Mouse (Mus musculus): Measurements from ENCODE around the gene Man1a.
A peak's percentile ranks its signal among the peaks of the same experiment; 100 is the strongest.

The Man1a gene

GRCm38 (mm10) chr10:54013143-54013791 is 63.1 kb downstream of the Man1a start:
- DNase-seq (ENCODE audit: low read depth) = no peak

- DNase-seq (ENCODE audit: low read depth) = no peak
Observed at GRCm38 (mm10) chr10:54009154-54009553, 67.3 kb downstream of the Man1a start.

GRCm38 (mm10) chr10:54006868-54007267 is 69.5 kb downstream of the Man1a start:
- DNase-seq (ENCODE audit: low read depth) = no peak

GRCm38 (mm10) chr10:54005847-54006246 is 70.6 kb downstream of the Man1a start:
- no peak for DNase-seq (ENCODE audit: low read depth)

- DNase-seq (ENCODE audit: low read depth) = no peak
Observed at GRCm38 (mm10) chr10:54002936-54003335, 73.5 kb downstream of the Man1a start.

DNA sequence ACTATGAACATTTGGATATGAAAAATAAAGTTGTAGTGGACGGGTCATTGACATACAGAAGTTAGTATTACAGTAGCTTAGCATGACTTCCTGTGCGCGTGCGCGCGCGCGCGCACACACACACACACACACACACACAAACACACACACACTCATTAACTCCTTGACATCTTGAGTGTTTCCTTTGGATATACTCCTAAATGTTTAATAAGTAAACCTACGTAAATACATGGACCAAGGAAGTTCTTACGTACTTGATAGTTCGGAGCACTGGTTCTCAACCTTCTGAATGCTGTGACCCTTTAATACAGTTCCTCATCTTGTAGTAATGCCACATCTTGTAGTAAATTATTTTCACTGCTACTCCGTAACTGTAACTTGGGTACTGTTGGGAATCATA is 79.1 kb downstream of the Man1a start:
- no peak for DNase-seq (ENCODE audit: low read depth)

DNA sequence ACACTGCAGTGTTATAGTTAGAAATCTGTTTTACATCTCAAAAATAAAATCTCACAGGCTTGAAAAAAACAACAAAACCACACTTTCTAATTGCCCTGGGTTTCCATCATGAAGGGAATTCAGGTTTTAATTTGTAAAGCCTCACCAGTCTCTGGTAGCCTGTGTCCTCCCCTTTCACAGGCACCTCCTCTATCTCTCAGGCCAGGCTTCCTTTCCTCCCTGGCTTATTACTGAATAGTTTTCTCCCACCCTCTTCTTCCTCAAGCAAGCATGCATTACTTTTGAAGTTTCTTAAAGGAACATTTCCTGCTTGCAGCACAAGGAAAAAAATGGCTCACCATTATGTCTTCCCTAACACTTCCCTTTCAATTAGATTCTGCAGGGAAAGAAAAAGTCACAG is 80.2 kb downstream of the Man1a start:
- no peak for DNase-seq (ENCODE audit: low read depth)

GRCm38 (mm10) chr10:53994591-53994990 is 81.8 kb downstream of the Man1a start:
- no peak for DNase-seq (ENCODE audit: low read depth)

DNA sequence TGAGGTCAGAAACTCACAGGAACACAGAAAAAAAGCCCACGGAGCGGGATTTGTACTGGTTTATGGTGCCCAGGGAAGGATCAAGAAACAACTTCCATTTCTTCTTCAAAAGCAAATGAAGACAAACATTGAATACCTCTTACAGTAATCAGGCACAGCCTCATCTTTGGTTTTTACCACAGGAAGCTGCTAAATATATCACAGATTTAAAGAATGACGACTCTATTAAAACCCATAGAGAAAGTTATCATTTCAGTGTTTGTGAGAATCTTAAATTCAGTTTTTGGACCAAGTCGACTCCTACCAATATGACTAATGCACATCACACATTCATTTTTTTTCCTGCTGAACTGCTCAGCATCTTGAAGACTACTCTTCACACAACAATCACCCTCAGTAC is 86.0 kb downstream of the Man1a start:
- no peak for DNase-seq (ENCODE audit: low read depth)

DNA sequence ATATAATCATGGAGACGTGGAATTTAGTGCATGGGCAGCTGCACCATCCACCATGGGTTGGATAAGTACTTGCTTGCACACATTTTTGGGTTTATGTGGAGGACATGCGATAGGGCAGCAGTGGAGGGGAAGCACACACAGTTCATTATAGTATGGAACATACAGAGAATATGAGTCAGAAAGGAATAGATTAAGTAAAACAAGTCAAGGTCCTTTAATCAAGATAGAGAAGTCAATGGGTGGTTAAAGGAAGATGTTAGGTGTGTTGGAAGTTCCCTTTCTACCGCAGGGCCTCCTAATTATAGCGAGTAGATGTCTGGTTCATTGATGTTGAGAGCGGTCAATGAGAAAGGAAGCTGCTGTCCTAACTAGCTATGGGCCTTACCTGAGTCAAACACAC is 91.5 kb downstream of the Man1a start:
- no peak for DNase-seq (ENCODE audit: low read depth)

DNA sequence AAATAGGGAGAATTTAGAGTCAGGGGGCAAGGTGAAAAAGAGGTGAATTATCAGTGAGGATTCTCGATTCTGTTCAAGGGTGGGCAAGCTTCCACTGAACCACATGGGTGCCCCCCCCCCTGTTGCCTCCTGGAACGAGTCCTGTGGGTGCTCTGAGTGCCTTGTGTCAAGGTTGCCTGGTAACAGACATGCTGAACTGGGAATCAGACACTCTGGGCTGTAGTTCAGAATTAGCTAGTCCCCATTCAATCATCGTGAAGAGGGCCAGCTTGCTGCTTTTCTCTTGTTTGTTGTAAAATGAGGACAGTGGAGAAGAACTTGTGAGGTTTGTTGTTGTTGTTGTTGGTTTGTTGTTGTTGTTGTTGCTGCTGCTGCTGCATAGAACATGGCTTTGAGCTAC is 92.3 kb downstream of the Man1a start:
- no peak for DNase-seq (ENCODE audit: low read depth)

- DNase-seq (ENCODE audit: low read depth) = no peak
Observed at GRCm38 (mm10) chr10:53978647-53979046, 97.8 kb downstream of the Man1a start.

- no peak for DNase-seq (ENCODE audit: low read depth)
Observed at GRCm38 (mm10) chr10:53974180-53974579, 102.2 kb downstream of the Man1a start.

- DNase-seq (ENCODE audit: low read depth) = no peak
Observed at GRCm38 (mm10) chr10:53959759-53960158, 116.7 kb downstream of the Man1a start.

GRCm38 (mm10) chr10:53941597-53941996 is 134.8 kb downstream of the Man1a start:
- DNase-seq (ENCODE audit: low read depth) = no peak

DNA sequence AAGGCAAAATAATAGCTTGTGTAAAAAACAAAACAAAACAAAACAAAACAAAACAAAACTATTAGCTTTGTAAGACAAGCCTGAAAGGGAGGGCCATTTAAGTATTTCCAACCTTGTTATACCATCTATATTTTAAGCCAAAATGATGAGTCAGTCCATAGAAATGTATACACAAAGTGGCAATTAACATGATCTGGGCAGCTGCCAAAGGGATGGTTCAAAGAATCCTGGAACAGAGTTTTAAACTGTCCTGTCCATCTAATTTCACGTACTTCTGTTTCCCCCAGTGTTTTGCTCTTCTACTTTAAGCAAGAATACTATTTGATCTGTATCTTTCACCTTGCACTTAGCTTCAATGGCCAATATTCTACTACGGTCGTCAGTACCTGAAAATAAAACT is 138.2 kb downstream of the Man1a start:
- no peak for DNase-seq (ENCODE audit: low read depth)

DNA sequence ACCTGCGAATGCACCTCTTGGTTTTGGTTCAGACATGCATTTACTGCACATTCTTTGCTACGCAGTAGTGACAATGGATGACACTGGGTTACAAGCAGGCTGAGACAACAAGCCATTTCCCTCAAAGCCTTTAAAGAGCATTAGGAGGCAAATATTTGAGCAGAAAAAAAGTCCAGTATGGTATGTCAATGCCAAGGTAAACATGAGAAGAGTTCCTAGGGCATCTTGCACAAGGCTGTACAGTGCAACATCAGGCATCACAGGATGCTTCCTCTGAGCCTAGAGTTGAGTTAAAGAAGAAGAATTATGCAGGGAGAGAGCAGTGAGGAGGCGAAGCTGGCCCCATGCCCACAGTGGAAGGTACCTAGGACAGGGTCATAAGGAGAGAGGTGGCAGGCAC is 140.3 kb downstream of the Man1a start:
- no peak for DNase-seq (ENCODE audit: low read depth)

GRCm38 (mm10) chr10:53929722-53930500 is 146.5 kb downstream of the Man1a start:
- no peak for DNase-seq (ENCODE audit: low read depth)

DNA sequence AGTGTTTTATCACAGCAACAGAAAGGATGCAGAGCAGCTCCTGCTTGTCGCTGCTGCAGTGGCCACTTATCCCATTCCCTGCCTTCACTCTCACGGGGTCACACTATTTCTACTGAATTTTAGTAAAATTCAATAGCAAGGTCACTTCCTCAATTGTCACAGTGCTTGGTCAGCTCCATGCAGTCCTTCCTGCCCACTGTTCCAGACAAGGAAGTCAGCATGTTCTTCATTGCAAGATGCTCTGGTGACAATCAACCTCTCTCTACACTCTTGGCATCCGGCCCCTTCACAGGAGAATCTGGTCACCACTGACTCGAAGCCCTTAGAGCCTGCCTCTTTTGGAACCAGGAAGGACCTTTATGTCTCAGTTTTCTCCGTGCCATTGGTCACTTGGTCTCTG is 148.5 kb downstream of the Man1a start:
- DNase-seq (ENCODE audit: low read depth) = peak; percentile 4

DNA sequence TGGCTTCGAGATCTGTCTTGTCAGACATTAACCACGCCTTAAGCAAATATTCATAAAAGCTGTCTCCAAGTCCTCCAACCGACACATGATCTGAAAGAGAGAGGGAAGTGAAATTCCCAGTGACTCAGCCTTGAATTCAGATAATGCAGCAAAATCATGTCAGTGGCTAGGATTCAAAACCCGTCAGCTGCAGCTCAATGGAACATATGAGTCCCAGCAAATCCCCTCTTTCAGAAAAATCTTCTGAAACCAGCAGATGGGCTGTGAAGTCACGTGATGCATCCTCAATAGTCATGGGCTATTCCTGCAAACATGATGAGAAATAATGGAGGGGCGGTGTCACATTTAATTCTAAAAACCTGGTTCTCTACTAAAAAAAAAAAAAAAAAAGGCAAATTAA is 151.0 kb downstream of the Man1a start:
- peak; percentile 2 for DNase-seq (ENCODE audit: low read depth)

GRCm38 (mm10) chr10:53922236-53922635 is 154.2 kb downstream of the Man1a start:
- DNase-seq (ENCODE audit: low read depth) = no peak

DNA sequence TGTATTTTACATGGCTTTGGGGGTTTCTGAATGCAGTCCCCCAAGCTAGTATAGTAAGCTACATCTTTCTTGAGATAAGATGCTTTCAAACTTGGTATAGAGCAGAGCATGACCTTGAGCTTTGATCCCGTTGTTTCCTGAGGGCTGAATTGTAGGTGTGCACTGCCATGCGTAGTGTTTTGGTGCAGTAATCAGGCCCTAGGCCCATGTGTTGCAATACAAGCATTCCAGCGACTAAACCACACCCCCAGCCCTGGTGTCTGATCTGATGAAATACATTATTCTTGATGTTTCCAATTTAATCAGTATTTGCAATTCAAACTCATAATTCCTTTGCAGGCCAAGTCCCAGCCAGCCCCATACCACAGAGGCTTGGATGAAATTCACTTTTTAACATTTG is 158.9 kb downstream of the Man1a start:
- no peak for DNase-seq (ENCODE audit: low read depth)

DNA sequence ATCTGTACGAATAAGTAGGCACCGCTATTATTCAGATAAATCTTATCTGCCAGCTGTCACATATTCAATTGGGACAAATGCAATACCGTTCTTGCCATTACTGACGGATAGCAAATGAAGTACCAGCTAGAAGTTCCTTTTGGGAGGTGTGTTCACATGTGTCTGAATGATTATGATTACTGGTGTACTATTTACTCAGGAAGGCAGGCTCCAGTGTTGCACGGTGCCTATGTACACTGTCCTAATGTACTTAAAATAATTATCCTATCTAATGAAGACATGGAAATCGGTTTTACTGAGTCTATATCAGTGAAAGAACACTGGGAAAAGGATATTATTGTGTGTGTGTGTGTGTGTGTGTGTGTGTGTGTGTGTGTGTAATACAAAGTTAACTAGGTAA is 160.7 kb downstream of the Man1a start:
- DNase-seq (ENCODE audit: low read depth) = no peak
